Mouse (Mus musculus) neural tube, embryonic 14.5 days (tissue): Measurements from ENCODE around the gene Retn. TPM values are rescaled to one million over a fixed set of nuclear protein-coding genes. Genes with fewer than 3 reads are reported as not detected.

ENCODE experiments used
- ATAC-seq: fragments of 200-750 bp; cut with Nextera tagmentation; 2 replicates; pipeline ENCODE4 v1.8.0; 2017; ENCODE audit warnings: low read depth, mild to moderate bottlenecking, moderate TSS enrichment, moderate library complexity
- H3K27ac ChIP-seq: fragments of 300-500 bp; sonication (generic); 2 replicates; pipeline ENCODE4 v1.5.1; 2014; ENCODE audit warnings: low read depth, mild to moderate bottlenecking, control low read depth, low read length, moderate library complexity, mixed read lengths
- H3K27me3 ChIP-seq: fragments of 300-500 bp; sonication (generic); 2 replicates; pipeline ENCODE4 v1.6.1; 2014; ENCODE audit warnings: low read length; ENCODE audit not compliant: control insufficient read depth, insufficient read depth
- H3K36me3 ChIP-seq: fragments of 300-500 bp; sonication (generic); 2 replicates; pipeline ENCODE4 v1.6.1; 2014; ENCODE audit warnings: low read length, mixed read lengths; ENCODE audit not compliant: control insufficient read depth, insufficient read depth
- H3K4me1 ChIP-seq: fragments of 300-500 bp; sonication (generic); 2 replicates; pipeline ENCODE4 v1.6.1; 2014; ENCODE audit warnings: low read length; ENCODE audit not compliant: control insufficient read depth, insufficient read depth
- H3K4me2 ChIP-seq: fragments of 300-500 bp; sonication (generic); 2 replicates; pipeline ENCODE4 v1.6.1; 2014; ENCODE audit warnings: mild to moderate bottlenecking, low read depth, low read length, control low read depth
- H3K4me3 ChIP-seq: fragments of 300-500 bp; sonication (generic); 2 replicates; pipeline ENCODE4 v1.5.1; 2014; ENCODE audit warnings: low read depth, low read length, control low read depth, mixed read lengths
- H3K9ac ChIP-seq: fragments of 300-500 bp; sonication (generic); replicated peaks from 2 replicates; pipeline ENCODE4 v1.6.1; 2014; ENCODE audit warnings: low read depth, mild to moderate bottlenecking, control low read depth, low read length, mixed read lengths
- H3K9me3 ChIP-seq: fragments of 300-500 bp; sonication (generic); 2 replicates; pipeline ENCODE4 v1.6.1; 2016; ENCODE audit warnings: low read length; ENCODE audit not compliant: control insufficient read depth
- WGBS: fragments of 180-500 bp; shearing (Covaris S2); extraction: QIAGEN DNeasy Blood & Tissue Kit; methylation state at CpG from one replicate; pipeline ENCODE4 v1.1.7; 2014; 5-methylcytosine and 5-hydroxymethylcytosine counted together
- polyA plus RNA-seq: library from polyadenylated mRNA; unstranded; fragments of >200 nt; fragmentation: Nextera tagmentation; extraction: Ambion mirVana; gene quantifications from 2 replicates; pipeline ENCODE4 v1.2.1, GENCODE M21; 2014

Retn gene
- polyA plus RNA-seq, 1 experiment from 2014 or later = 0.54 TPM

GRCm38 (mm10) chr8:3628014-3628413, 27.6 kb upstream of the Retn start:
- ATAC-seq = peak; percentile 21; the same call in 1 of the 2 replicates
- H3K9ac ChIP-seq = no peak overlapping the region
- 31% methylated on average over 5 of the region's 5 CpGs for WGBS

DNA sequence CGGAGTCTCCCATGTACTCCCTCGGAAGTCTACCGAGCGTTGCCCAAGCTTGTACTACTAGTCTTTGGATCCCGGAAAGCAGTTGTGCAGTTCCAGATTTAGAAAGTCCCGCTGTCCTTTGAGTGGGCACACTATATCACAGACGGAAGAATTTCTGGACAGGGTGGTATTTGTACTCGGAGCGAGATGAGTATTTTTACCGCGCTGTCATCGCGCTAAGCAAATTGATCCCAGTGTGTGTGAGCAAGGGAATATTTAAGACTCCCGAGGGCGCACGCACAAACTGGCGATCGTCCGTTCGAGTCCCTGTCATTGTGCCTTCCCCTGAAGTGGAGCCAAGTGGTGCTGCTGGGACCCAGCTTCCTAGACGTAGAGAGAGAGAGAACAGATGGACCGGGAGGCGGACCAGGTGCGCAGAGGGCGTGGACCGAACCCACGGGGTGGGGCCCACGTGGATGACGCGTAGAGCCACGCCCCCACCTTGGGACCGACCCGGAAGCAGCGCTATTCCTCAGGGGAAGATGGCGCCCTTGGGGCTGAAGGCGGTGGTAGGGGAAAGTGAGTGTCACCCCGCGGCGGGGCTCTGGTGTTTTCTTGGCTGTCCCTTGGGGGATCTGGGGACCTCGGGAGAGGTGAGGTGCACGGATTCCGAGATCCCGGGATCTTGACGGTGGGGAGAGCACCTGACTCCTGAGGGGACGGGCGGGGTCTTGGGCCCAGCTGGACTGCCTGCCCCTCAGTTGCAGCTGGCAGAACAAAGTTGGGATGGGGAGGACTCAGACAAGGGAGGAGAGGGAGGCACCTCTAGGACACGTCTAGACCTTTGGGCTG, 24.7 kb upstream of the Retn start, which contains the start of gene Stxbp2:
Gene Stxbp2 (plus strand): TSS at position 309 of the 831 bp plus-strand sequence.
- H3K27me3 ChIP-seq = no peaks in the 10 kb centered on the region
- H3K4me3 ChIP-seq = peak within 1 kb of the TSS; percentile 35
- no peaks in the 10 kb centered on the region for H3K36me3 ChIP-seq
- peak within 1 kb of the TSS; percentile 66 for H3K4me2 ChIP-seq
- ATAC-seq = peak; percentile 74
- no peaks in the 10 kb centered on the region for H3K9me3 ChIP-seq
- no peak within 1 kb of the TSS for H3K27ac ChIP-seq
- WGBS = 5% methylated on average over 47 of the region's 47 CpGs
- peak within 1 kb of the TSS; percentile 5 for H3K9ac ChIP-seq
- H3K4me1 ChIP-seq = no peaks in the 10 kb centered on the region

More at GRCm38 (mm10) chr8:3628014-3628413, 27.6 kb upstream of the Retn start:
- Histone ChIP-seq H3K9me3 (no peaks in the 10 kb centered on the region), H3K4me1 (no peaks in the 10 kb centered on the region), H3K4me2 (no peak overlapping the region), H3K36me3 (no peaks in the 10 kb centered on the region), H3K27ac (no peak overlapping the region), H3K4me3 (no peak overlapping the region), H3K27me3 (no peaks in the 10 kb centered on the region)

GRCm38 (mm10) chr8:3631478-3631875, 24.1 kb upstream of the Retn start:
- H3K4me3 ChIP-seq = peak overlapping the region; percentile 35
- no peaks in the 10 kb centered on the region for H3K36me3 ChIP-seq
- H3K27ac ChIP-seq = no peak overlapping the region
- WGBS = 21% methylated on average over 8 of the region's 8 CpGs
- H3K4me1 ChIP-seq = no peaks in the 10 kb centered on the region
- no peaks in the 10 kb centered on the region for H3K27me3 ChIP-seq
- ATAC-seq = 0 out of 2 replicates have a peak, but pooled peaks have one; percentile 5
- peak overlapping the region; percentile 5; the same call in 1 of the 2 replicates for H3K9ac ChIP-seq
- H3K9me3 ChIP-seq = no peaks in the 10 kb centered on the region
- peak overlapping the region; percentile 66 for H3K4me2 ChIP-seq

- Histone ChIP-seq H3K4me1 (no peaks in the 10 kb centered on the region), H3K4me3 (no peak overlapping the region), H3K9me3 (no peaks in the 10 kb centered on the region), H3K27me3 (no peaks in the 10 kb centered on the region), H3K36me3 (no peaks in the 10 kb centered on the region), H3K4me2 (no peak overlapping the region), H3K27ac (no peak overlapping the region), H3K9ac (no peak overlapping the region)
- 22% methylated on average over 5 of the region's 5 CpGs for WGBS
- ATAC-seq = no peak
Measured at GRCm38 (mm10) chr8:3645804-3646203, 9.8 kb upstream of the Retn start.

GRCm38 (mm10) chr8:3646824-3647531, 8.6 kb upstream of the Retn start:
- Histone ChIP-seq H3K4me2 (no peak overlapping the region), H3K27ac (no peak overlapping the region), H3K4me3 (no peak overlapping the region), H3K27me3 (no peaks in the 10 kb centered on the region), H3K4me1 (no peaks in the 10 kb centered on the region), H3K9me3 (no peaks in the 10 kb centered on the region), H3K36me3 (no peaks in the 10 kb centered on the region), H3K9ac (no peak overlapping the region)
- WGBS = 87% methylated on average over 6 of the region's 6 CpGs
- ATAC-seq = no peak

DNA sequence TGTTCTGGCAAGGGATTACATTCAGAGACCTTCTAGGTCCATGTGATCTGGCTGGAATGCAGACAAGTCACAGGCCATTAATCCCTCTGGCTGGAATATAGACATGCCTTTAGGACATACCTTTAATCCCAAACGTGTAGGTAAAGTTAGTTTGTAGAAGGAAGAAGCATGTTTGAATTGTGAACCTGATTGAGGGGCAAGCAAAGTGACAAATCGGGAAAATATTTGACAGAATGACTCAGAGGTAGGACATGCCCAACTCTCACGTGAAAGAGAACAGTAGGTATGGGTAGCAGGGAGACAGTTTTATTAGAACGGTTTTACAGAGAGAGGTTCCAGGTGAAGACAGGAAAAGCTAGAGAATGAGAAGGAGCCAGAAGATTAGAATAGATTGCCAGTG, 8.0 kb upstream of the Retn start:
- ATAC-seq = no peak
- Histone ChIP-seq H3K4me1 (no peaks in the 10 kb centered on the region), H3K36me3 (no peaks in the 10 kb centered on the region), H3K4me3 (no peak overlapping the region), H3K9ac (no peak overlapping the region), H3K27me3 (no peaks in the 10 kb centered on the region), H3K9me3 (no peaks in the 10 kb centered on the region), H3K4me2 (no peak overlapping the region), H3K27ac (no peak overlapping the region)
- 80% methylated on average over 4 of the region's 4 CpGs for WGBS

GRCm38 (mm10) chr8:3648268-3648667, 7.3 kb upstream of the Retn start:
- H3K4me1 ChIP-seq = no peaks in the 10 kb centered on the region
- H3K4me3 ChIP-seq = no peak overlapping the region
- no peaks in the 10 kb centered on the region for H3K9me3 ChIP-seq
- no peaks in the 10 kb centered on the region for H3K36me3 ChIP-seq
- no peak overlapping the region for H3K4me2 ChIP-seq
- no peaks in the 10 kb centered on the region for H3K27me3 ChIP-seq
- WGBS = 66% methylated on average over 2 of the region's 2 CpGs
- H3K27ac ChIP-seq = no peak overlapping the region
- no peak for ATAC-seq
- no peak overlapping the region for H3K9ac ChIP-seq

- Histone ChIP-seq H3K27ac (no peak overlapping the region), H3K4me2 (no peak overlapping the region), H3K4me1 (no peaks in the 10 kb centered on the region), H3K27me3 (no peaks in the 10 kb centered on the region), H3K9me3 (no peaks in the 10 kb centered on the region), H3K9ac (no peak overlapping the region), H3K4me3 (no peak overlapping the region), H3K36me3 (no peaks in the 10 kb centered on the region)
- 33% methylated on average over 1 of the region's 1 CpGs for WGBS
- ATAC-seq = no peak
Measured at GRCm38 (mm10) chr8:3648990-3649389, 6.6 kb upstream of the Retn start.

- Histone ChIP-seq H3K9ac (no peak overlapping the region), H3K36me3 (no peaks in the 10 kb centered on the region), H3K4me2 (no peak overlapping the region), H3K27ac (no peak overlapping the region), H3K4me3 (no peak overlapping the region), H3K9me3 (no peaks in the 10 kb centered on the region), H3K27me3 (no peaks in the 10 kb centered on the region), H3K4me1 (no peaks in the 10 kb centered on the region)
- ATAC-seq = no peak
- 71% methylated on average over 3 of the region's 3 CpGs for WGBS
Measured at GRCm38 (mm10) chr8:3652845-3653244, 2.7 kb upstream of the Retn start.
